Mouse (Mus musculus): Measurements from ENCODE around the gene Ppef2. TPM values are rescaled to one million over a fixed set of nuclear protein-coding genes. Genes with fewer than 3 reads are reported as not detected.
"Not testable (repeated sequence)": the region's sequence is repeated elsewhere in the genome, so short reads cannot be mapped to it uniquely, and the experiment has no call there.

Ppef2 gene
- polyA plus RNA-seq, 1 experiment from 2014 or later: not detected

DNA sequence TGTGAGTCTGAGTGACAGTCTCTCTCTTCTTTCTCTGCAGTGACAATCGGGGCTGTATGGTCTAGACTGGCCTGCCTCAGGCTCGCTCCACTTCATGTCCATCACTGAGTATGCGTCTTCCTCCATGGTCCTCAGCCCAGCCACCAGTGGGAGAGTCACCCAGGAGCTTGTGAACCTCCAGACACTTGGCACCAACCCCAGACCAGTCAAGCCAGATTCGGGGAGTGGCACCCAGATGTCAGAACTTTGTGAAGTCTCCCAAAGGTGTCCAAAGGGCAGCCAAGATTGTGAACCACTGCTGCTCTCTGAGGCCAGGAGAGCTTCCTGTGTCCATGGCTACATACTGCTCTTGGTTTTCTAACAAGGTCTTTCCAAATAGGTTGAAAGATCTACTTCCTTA, 43.8 kb downstream of the Ppef2 start:
- 70% methylated on average over 4 of the region's 4 CpGs for WGBS (ENCODE audit: insufficient replicate concordance)
- no peaks in the 10 kb centered on the region for H3K9me3 ChIP-seq (replicated peaks)
- ATAC-seq (ENCODE audit: low read depth) (no peak), DNase-seq (no peak)
- H3K36me3 ChIP-seq: no peaks in the 10 kb centered on the region
- no peaks in the 10 kb centered on the region for H3K4me1 ChIP-seq (replicated peaks)
- no peak overlapping the region for H3K9ac ChIP-seq
- no peak overlapping the region for H3K4me2 ChIP-seq
- no peak overlapping the region for H3K4me3 ChIP-seq (replicated peaks)
- peaks cover 5% of the 10 kb centered on the region; the same call in 1 of the 2 replicates for H3K27me3 ChIP-seq
- no peak overlapping the region for H3K27ac ChIP-seq

GRCm38 (mm10) chr5:92210205-92210604, 45.9 kb downstream of the Ppef2 start:
- ATAC-seq (ENCODE audit: low read depth) (no peak), DNase-seq (no peak)
- peaks cover 5% of the 10 kb centered on the region; the same call in 1 of the 2 replicates for H3K27me3 ChIP-seq
- H3K27ac ChIP-seq: no peak overlapping the region
- no peaks in the 10 kb centered on the region for H3K36me3 ChIP-seq
- no peaks in the 10 kb centered on the region for H3K9me3 ChIP-seq (replicated peaks)
- no peak overlapping the region for H3K4me3 ChIP-seq (replicated peaks)
- H3K9ac ChIP-seq: no peak overlapping the region
- H3K4me2 ChIP-seq: no peak overlapping the region
- H3K4me1 ChIP-seq (replicated peaks): peaks cover 6% of the 10 kb centered on the region; the same call in 1 of the 2 replicates
- WGBS (ENCODE audit: insufficient replicate concordance): 47% methylated on average over 8 of the region's 8 CpGs

GRCm38 (mm10) chr5:92206121-92206520, 50.0 kb downstream of the Ppef2 start:
- ATAC-seq (ENCODE audit: low read depth) (no peak), DNase-seq (no peak)
- no peak overlapping the region for H3K9ac ChIP-seq
- no peaks in the 10 kb centered on the region for H3K9me3 ChIP-seq (replicated peaks)
- no peak overlapping the region for H3K4me2 ChIP-seq
- peaks cover 19% of the 10 kb centered on the region for H3K36me3 ChIP-seq
- peaks cover 21% of the 10 kb centered on the region for H3K4me1 ChIP-seq (replicated peaks)
- H3K27ac ChIP-seq: no peak overlapping the region
- no peak overlapping the region for H3K4me3 ChIP-seq (replicated peaks)
- H3K27me3 ChIP-seq: no peaks in the 10 kb centered on the region
- WGBS (ENCODE audit: insufficient replicate concordance): 81% methylated on average over 6 of the region's 6 CpGs

DNA sequence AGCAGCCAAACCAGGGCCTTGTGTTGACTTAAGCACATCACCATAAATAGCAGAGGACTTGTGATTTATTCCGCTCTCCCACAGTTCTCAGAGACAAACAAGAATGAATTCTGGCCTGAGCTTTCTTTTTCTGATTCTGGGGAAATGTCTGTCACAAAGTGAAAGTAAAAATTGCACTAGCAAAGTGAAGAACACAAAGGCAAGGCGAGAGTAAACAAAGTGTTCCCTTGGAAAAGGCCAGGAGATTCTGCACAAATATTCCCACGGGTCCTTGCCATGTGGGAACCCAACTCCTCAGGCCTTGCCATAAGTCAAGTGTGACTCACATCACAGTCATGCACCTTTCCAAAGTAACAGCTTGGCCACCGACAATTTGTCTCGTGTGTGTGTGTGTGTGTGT, 50.4 kb downstream of the Ppef2 start:
- no peak for DNase-seq
- 75% methylated on average over 5 of the region's 5 CpGs for WGBS (ENCODE audit: insufficient replicate concordance)
- H3K4me1 ChIP-seq (replicated peaks): peaks cover 21% of the 10 kb centered on the region
- no peak overlapping the region for H3K9ac ChIP-seq
- no peak overlapping the region for H3K27ac ChIP-seq
- H3K36me3 ChIP-seq: peaks cover 23% of the 10 kb centered on the region
- no peaks in the 10 kb centered on the region for H3K27me3 ChIP-seq
- no peak overlapping the region for H3K4me2 ChIP-seq
- H3K4me3 ChIP-seq (replicated peaks): no peak overlapping the region
- no peaks in the 10 kb centered on the region for H3K9me3 ChIP-seq (replicated peaks)
- no peak for ATAC-seq (ENCODE audit: low read depth)

DNA sequence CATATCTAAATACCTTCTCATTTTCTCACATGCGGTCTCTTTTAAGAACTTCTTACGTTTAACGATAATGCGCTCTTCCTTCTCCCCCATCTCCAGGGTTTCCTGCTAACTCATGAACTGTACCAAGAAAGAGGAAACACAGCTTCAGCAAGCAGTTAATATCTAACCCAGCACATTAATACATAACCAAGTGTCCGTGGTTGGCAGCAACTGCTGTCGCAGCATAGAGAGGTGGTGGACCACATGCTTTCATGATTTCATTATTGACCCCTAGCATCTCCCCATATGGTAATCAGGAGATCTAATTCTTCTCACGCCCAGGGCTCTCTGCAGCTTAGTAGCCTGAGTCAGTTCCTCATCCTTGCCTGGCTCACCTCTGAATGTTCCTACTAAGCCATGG, 50.9 kb downstream of the Ppef2 start:
- 57% methylated on average over 7 of the region's 7 CpGs for WGBS (ENCODE audit: insufficient replicate concordance)
- no peak overlapping the region for H3K27ac ChIP-seq
- H3K4me2 ChIP-seq: no peak overlapping the region
- H3K36me3 ChIP-seq: peaks cover 26% of the 10 kb centered on the region
- no peak overlapping the region for H3K9ac ChIP-seq
- peaks cover 21% of the 10 kb centered on the region for H3K4me1 ChIP-seq (replicated peaks)
- no peaks in the 10 kb centered on the region for H3K9me3 ChIP-seq (replicated peaks)
- H3K27me3 ChIP-seq: no peaks in the 10 kb centered on the region
- no peak overlapping the region for H3K4me3 ChIP-seq (replicated peaks)
- DNase-seq: no peak
- peak; percentile 17; the same call in 1 of the 2 replicates for ATAC-seq (ENCODE audit: low read depth)

DNA sequence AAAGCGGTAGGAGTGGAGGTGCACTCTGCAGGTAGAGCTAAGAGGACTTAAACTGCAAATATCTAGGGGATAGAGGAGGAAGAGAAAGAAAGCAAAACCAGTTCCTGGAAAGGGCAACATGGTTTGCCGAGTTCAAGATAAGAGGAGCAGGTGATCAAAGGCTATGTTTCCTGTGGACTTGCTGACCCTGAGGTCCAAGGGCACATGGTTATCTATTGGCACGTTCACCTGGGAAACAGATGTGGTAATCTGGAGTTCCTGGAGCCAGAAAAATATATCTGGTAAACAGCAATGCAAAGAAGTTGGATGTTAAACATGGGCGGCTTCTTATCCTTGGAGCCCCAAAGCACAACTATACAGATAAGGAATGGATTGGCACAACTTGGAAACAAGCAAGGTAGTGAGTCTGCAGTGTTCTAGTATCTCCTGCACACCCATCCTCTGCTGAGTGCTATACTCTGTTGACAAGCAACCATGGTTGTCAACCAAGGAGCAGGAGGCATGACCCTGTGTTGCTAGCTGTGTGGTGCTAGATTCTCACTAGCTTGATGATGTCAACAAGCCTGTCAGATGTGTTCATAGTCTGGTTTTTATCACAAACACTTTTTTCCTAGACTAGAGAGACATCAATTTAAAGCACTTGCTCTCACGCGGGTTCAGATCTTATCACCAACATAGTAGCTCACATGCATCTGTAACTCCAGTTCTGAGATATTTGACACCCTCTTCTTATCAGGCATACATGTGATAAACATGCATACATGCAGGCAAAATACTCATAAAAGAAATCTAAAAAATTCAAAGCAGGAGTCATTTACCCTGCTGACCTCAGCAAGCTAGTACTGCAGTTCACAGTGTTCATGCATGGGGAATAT, 51.7 kb downstream of the Ppef2 start:
- Histone ChIP-seq H3K4me3 (replicated peaks) (no peak overlapping the region), H3K9me3 (replicated peaks) (no peaks in the 10 kb centered on the region), H3K4me1 (replicated peaks) (peaks cover 21% of the 10 kb centered on the region), H3K9ac (no peak overlapping the region), H3K27me3 (no peaks in the 10 kb centered on the region), H3K27ac (no peak overlapping the region), H3K4me2 (no peak overlapping the region), H3K36me3 (peaks cover 33% of the 10 kb centered on the region)
- no peak for DNase-seq
- ATAC-seq (ENCODE audit: low read depth): peak; percentile 68
- 40% methylated on average over 6 of the region's 6 CpGs for WGBS (ENCODE audit: insufficient replicate concordance)

- no peak overlapping the region for H3K9ac ChIP-seq
- no peak overlapping the region for H3K4me2 ChIP-seq
- H3K4me3 ChIP-seq (replicated peaks): no peak overlapping the region
- WGBS (ENCODE audit: insufficient replicate concordance): 82% methylated on average over 8 of the region's 8 CpGs
- ATAC-seq (ENCODE audit: low read depth) (no peak), DNase-seq (no peak)
- H3K27me3 ChIP-seq: no peaks in the 10 kb centered on the region
- H3K4me1 ChIP-seq (replicated peaks): no peaks in the 10 kb centered on the region
- H3K27ac ChIP-seq: no peak overlapping the region
- H3K36me3 ChIP-seq: peaks cover 83% of the 10 kb centered on the region
- no peaks in the 10 kb centered on the region for H3K9me3 ChIP-seq (replicated peaks)
These were observed 57.8 kb downstream of the Ppef2 start for GRCm38 (mm10) chr5:92198266-92198665.

GRCm38 (mm10) chr5:92196895-92197811, 58.9 kb downstream of the Ppef2 start:
- ATAC-seq (ENCODE audit: low read depth) (no peak), DNase-seq (no peak)
- Histone ChIP-seq H3K4me1 (replicated peaks) (no peaks in the 10 kb centered on the region), H3K4me2 (no peak overlapping the region), H3K27ac (no peak overlapping the region), H3K4me3 (replicated peaks) (no peak overlapping the region), H3K9ac (no peak overlapping the region), H3K27me3 (no peaks in the 10 kb centered on the region), H3K36me3 (peaks cover 88% of the 10 kb centered on the region), H3K9me3 (replicated peaks) (no peaks in the 10 kb centered on the region)
- 81% methylated on average over 15 of the region's 15 CpGs for WGBS (ENCODE audit: insufficient replicate concordance)

DNA sequence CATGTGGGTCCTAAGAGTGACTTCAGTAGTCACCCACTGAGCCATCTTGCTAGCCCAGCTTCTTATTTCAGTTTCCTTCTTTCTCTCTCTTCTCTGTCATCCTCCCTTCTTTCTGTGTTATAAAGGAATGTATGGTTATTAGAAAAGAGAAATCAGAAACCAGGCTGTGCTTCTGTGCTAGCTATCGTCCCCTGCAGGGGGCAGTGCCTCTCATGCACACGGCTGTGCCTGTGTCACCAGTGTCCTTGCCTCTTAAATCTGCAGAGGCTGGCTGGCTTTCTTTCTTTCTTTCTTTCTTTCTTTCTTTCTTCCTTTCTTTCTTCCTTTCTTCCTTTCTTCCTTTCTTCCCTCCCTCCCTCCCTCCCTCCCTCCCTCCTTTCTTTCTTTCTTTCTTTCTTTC, 60.4 kb downstream of the Ppef2 start:
- H3K4me2 ChIP-seq; ATAC-seq (ENCODE audit: low read depth); DNase-seq; H3K9ac ChIP-seq; H3K4me1 ChIP-seq (replicated peaks); H3K27ac ChIP-seq; H3K27me3 ChIP-seq; H3K9me3 ChIP-seq (replicated peaks); H3K4me3 ChIP-seq (replicated peaks): not testable (repeated sequence)
- H3K36me3 ChIP-seq: peaks cover 81% of the 10 kb centered on the region
- 69% methylated on average over 2 of the region's 2 CpGs for whole genome bisulfite sequencing (ENCODE audit: insufficient replicate concordance)

GRCm38 (mm10) chr5:92188881-92189483, 67.1 kb downstream of the Ppef2 start:
- H3K4me1 ChIP-seq (replicated peaks): no peaks in the 10 kb centered on the region
- no peak for DNase-seq
- H3K4me3 ChIP-seq (replicated peaks): no peak overlapping the region
- 88% methylated on average over 7 of the region's 7 CpGs for WGBS (ENCODE audit: insufficient replicate concordance)
- H3K27me3 ChIP-seq: no peaks in the 10 kb centered on the region
- no peak overlapping the region for H3K4me2 ChIP-seq
- H3K27ac ChIP-seq: no peak overlapping the region
- peaks cover 78% of the 10 kb centered on the region for H3K36me3 ChIP-seq
- no peak overlapping the region for H3K9ac ChIP-seq
- H3K9me3 ChIP-seq (replicated peaks): no peaks in the 10 kb centered on the region
- ATAC-seq (ENCODE audit: low read depth): no peak

All from liver, embryonic 13.5 days (tissue).